Mouse (Mus musculus): ENCODE data around the gene Tead1.

- TF ChIP-seq CTCF (IDR thresholded peaks at IDR 0.05; ENCODE audit: control insufficient read depth, insufficient read depth, insufficient replicate concordance, low read depth, low read length) (no peak), POLR2A (IDR thresholded peaks at IDR 0.05; ENCODE audit: control insufficient read depth, low read depth, low read length) (no peak)
Measured at GRCm38 (mm10) chr7:112840890-112841289, 161.8 kb downstream of the Tead1 start.

All from testis, adult 2 months (tissue).